Mouse (Mus musculus) kidney, postnatal 25 days (tissue): Measurements from ENCODE around the gene Dexi.

Source experiments
- DNase-seq, 2 experiments: peaks; one replicate each; pipeline ENCODE4 v3.0.0; 2021; ENCODE audit warnings: mixed read lengths in 2 of 2

The Dexi gene

DNA sequence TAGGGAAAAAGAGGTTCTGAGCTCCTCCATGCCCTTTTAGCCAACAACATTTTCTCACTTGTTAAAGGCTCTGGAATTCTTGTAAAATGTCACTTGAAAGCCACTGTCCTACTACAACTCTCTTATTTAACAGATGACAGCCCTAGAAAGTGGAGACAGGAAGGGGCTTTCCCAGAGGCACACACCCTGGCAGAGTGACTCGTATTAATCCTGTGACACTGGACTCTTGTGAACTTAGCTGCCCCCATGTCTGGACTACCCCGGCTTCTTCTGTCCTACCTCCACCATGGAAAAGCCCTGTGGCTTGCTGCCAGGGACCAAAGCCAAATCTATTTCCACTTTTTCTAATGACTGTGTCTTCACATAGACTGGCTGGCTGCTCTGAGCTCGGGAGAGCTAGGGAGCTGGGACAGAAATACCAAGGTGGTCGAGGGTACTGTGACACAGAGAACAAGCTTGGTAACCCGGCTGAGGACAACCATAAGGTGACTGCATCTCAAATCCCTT, 44.7 kb downstream of the Dexi start:
- peak; percentile 81 to 82 for DNase-seq

GRCm38 (mm10) chr16:10495824-10496298, 47.0 kb downstream of the Dexi start:
- DNase-seq = peak; percentile 56 to 82

DNA sequence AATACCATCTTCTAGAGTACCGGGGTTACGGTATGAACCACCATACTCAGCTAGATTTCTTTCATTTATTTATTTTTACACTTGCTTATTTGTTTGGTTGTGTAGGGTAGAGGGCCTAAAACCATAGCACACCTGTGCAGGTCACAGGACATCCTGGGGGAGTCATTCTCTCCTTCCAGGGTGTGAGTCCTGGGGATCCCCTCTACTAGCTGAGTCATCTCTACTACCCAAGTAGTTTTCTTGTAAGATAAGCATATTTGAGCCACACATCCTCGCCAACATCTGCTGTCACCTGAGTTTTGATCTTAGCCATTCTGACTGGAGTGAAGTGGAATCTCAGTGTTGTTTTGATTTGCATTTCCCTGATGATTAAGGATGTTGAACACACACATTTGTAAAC, 50.3 kb downstream of the Dexi start:
- DNase-seq = no peak

- DNase-seq = peak in 1 of 2 experiments; percentile 23
Observed at GRCm38 (mm10) chr16:10491716-10492115, 51.1 kb downstream of the Dexi start.

GRCm38 (mm10) chr16:10490503-10491150, 52.2 kb downstream of the Dexi start:
- peak in 1 of 2 experiments; percentile 29 for DNase-seq

DNA sequence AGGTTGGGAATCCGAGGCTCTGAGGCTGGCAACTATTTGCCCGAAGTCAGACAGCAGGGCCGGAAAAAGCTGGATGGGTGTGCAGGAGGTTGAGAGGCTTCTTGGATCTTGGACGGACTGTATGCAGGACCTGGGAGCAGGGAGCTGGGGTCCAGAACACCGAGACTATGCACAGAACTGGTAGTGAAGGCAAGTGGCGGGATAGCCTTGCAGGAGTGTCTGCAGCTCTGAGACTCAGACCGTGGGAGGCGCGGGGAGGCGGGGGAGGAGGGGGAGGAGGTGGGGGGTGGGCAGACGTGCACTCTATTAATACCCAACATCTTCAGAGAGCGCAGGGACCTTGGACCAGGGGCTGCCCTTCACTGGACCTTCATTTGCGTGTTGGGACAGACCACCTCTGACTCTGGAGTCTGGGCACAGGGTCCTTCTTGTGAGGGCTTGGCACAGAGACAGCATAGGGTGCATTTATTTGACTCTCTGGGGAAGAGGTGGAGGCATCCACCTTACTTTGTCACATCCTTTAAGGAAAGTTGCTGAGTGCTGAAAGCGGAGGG, 52.9 kb downstream of the Dexi start:
- DNase-seq = peak in 1 of 2 experiments; percentile 42

DNA sequence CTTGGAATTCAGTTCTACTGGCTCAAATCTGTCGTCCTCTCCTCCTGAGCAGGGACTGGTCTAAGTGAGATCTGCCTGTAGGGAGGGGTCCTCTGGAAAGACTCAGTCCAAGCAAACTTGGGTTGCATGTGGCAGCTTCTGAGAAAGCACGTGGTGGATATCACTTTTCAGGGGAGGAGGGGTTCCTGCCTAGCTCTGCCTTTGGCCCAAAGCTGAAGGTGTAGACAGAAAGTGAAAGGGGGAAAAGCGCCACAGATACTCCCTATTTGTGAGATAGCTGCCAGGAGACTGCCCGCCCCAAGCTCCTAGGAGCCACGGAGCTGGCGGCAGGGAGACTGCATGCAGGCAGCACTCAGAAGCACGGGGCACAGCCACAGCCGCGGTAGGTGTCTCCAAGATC, 53.4 kb downstream of the Dexi start:
- peak; percentile 13 to 40 for DNase-seq

DNA sequence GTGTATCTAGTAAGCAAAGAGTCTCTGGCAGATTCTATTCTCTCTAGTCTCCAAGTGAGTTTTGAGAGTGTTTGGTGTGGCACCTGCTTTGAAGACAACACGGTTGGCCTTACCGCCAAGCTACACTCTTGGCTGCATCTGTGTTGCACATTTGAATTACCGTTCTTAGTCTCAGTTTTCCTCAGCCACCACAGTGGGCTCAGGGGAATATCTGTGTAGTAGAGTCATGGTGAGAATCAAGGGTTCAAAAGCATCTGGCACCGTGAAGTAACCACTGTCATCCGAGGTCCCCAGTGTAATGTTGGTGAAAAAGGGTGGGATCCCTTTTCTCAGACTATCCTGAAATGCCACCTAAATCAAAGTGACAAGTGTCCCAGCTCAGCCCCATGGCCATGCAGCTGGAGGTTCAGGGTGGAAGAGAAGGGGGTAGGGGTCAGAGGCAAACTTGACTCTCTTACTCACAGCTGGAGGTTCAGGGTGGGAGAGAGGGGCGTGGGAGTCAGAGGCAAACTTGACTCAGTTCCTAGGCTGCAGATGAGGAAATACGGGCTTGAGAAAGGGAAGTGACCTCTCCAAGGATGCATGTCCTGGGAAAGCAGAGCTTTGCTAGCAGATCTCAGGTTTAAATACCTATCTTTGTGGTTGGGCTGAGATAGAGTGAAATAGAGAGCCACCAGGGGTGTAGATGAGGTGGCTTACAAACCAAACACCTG, 53.9 kb downstream of the Dexi start:
- peak in 1 of 2 experiments; percentile 15 for DNase-seq

DNA sequence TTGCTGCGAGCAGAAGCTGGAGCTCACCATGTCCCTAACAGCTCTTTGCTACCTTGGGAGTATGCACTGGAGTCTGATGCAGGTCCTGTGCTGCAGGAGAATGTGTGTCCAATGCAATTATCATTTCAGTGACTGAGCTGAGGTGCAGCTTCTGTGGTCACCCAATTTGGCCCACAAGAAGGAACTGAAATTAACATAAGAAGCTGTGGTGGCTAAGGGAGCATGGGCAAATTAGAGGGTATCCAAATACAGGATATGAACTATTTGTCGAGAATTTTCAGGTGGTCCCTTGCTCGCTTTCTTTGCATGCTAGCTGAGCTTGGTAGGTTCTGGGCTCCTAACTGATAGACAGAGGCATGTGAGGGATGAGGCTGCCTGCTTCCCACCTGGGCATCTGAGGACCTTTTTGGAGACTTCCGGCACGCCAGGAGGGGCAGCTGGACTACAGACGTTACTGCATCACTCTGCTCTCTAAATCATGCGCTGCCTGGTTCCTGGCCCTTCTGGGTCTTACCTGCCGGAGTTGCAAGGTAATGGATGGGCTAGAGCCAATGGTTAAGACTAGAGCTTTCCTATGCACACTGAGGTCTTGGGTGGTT, 54.9 kb downstream of the Dexi start:
- DNase-seq = peak in 1 of 2 experiments; percentile 10

DNA sequence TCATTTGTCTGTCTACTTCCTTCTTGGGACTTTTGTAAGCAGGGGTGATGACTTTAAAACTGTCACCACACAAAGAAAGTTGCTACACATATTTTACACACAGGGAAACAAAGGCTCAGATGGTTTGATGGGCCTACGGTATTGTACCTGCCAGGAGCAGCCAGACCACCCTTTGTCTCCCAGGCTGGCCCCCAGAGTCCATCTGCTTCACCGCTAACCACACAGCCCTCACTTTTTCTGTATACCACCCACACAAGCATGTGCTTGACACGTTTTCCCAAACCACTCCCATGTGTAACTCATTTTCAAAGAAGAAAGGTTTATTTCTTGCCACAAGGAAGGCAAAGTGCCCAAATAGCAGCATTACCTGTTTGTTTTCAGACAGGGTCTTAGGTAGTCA, 55.9 kb downstream of the Dexi start:
- DNase-seq = no peak

GRCm38 (mm10) chr16:10482343-10482742, 60.5 kb downstream of the Dexi start:
- DNase-seq = peak; percentile 25 to 53

DNA sequence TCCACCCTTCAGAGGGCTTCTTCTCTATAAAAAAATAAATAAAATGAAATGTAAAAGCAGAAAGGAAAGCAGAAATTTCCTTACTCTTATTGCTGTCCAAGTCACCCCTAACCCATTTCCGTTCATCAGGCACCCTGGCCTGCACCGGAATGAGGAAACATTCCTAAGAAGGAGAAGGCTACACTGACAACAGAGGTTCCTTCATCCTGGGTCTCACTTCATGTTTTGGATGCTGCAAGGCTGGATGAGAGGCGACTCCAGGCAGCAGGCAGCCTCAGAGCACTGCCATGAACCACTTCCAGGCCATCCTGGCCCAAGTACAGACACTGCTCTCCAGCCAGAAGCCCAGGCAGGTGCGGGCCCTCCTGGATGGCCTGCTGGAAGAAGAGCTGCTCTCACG, 63.0 kb downstream of the Dexi start, which contains the start of gene Ciita:
TSS of gene Ciita (plus strand) at position 203 of the 400 bp plus-strand sequence.
- no peak for DNase-seq

DNA sequence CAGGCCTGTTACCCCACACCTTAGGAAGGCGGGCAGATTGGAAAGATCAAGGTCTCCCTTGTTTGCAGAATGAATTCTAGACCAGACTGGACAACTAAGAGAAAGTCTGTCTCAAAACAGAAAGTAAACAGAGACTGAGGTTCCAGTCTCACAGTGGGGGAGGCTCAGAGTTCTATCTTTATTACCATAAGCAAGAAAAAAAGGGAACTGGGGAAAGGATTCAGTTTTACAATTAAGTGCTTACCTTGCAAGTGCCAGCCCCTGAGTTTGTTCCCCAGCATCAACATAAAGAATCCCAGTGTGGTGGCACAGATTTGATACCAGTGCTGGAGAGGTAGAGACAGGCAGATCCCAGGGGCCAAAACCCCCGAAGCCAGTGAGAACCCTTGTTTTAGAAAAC, 66.9 kb downstream of the Dexi start:
- DNase-seq = no peak

DNA sequence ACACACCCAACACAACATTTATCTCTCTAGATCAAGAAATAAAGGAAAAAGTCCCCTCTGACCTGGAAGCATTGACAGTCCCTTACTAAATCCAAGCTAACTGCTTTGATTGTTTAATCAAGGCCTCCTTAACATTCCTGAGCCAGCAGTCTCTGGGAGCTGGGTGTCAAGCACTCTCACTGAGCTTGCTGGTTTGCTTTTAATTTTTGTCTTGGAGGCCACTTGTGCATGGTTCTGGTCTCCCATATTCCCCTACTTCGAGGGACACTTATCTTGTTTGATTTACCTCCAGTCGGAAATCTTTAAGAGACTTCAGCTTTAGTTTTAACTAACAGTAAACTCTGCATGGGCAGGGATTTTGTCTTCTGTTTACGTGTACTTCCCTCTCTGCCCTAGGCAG, 67.9 kb downstream of the Dexi start:
- no peak for DNase-seq

- DNase-seq = peak; percentile 18 to 60
Observed at GRCm38 (mm10) chr16:10471950-10472349, 70.9 kb downstream of the Dexi start.

DNA sequence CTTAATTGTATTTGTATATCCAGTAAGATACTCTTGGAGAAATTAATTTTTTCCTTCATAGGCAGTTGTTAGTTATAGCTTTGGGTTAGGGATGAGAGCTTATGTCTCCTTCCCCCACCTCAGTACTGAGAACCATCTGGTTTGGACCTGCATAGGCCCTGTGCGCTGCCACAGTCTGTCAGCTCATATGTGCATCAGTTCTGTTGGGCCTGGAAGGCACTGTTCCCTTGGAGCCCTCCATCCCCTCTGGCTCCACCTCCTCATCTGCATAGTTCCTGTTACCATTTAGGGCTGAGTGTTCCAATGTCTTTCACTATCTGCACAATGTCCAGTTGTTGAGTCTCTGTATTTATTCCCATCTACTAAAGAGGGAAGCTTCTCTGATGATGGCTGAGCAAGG, 74.7 kb downstream of the Dexi start:
- DNase-seq = no peak

- no peak for DNase-seq
Observed at GRCm38 (mm10) chr16:10467391-10468107, 75.3 kb downstream of the Dexi start.

DNA sequence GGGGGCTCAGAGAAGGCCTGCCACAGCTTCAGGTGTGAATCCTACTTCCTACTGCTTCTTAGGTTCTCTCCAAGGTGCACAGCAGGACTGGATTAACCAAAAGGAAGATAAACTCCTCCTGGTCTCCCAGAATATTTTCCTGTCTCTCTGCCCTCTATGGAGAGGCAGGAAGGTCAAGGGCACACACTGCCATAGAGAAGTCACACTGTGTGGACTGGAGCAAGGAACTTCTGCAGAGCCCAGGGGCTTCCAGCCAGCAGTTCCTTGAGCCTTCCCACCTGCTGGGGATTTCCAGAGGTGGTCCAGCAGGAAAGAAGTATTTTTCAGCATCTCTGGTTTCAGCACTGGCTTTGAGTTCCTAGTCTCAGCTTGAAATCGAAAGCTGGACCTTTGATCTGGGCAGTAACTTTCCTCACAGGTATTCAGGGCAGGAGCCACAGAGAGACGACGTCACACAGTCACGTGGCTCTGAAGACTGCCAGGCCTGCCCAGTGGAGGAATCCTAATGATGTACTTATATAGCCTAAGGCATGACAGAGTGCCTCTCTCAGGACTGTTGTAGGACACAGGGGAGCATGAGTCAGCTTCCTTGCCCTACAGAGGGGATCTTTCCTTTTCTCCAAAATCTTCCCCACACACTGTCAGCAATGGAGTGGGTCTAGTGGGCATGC, 77.7 kb downstream of the Dexi start:
- DNase-seq = peak; percentile 59 to 75

DNA sequence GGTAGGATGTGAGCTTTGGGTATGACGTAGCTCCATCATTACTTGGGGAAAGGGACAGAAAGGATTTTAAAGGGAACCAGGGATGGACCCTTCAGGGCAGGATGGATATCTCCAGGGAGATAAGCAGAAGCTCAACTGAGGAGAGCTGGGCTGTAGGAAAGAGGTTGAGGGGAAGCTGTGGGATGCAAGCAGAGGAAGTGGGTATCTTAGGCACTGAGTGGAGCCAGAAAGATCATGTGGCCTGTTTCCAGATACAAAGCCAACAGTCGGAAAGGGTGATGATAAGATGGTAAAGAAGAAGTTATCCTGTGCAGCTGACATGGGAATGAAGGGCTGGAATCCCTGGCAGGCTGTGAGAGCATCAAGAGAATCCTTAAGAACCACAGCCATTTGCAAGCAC, 81.7 kb downstream of the Dexi start:
- DNase-seq = no peak

- no peak for DNase-seq
Observed at GRCm38 (mm10) chr16:10460188-10460587, 82.7 kb downstream of the Dexi start.

- no peak for DNase-seq
Observed at GRCm38 (mm10) chr16:10454583-10454974, 88.3 kb downstream of the Dexi start.
